Mouse (Mus musculus): ENCODE measurements around the gene Gna15. TPM values are rescaled to one million over a fixed set of nuclear protein-coding genes. Genes with fewer than 3 reads are reported as not detected.

Gna15 gene
- total RNA-seq, 2 experiments from 2014 or later: 0.73 to 0.76 TPM

- DNase-seq: no peak
- intact Hi-C loops (cut with DNase I): no loop called here
Measured at GRCm38 (mm10) chr10:81481605-81482532, 42.2 kb downstream of the Gna15 start.

GRCm38 (mm10) chr10:81474461-81474860 lies 49.6 kb downstream of the Gna15 start:
- intact Hi-C loops (cut with DNase I): no loop called here
- no peak for DNase-seq

DNA sequence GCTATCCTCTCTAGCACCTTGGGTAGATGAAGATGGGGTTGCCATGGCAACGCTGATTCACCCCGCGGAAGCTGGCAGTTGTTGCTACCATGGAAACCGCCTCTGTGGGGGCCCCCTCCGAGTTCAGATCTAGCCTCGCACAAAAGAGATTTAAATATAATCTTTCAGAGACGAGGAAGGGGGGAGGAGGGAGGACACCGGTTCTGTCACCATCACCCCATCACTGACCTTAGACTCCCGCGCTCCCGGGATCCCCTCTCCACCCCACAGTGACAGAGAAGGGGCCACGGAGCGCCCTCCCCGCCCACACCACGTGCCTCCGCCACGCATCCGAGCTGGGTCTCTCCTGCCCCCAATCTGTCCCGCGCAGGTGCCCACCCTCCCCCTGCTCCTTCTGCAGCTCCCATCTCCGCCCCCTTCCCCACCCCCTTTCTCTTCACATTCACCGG lies 51.0 kb downstream of the Gna15 start:
- intact Hi-C loops (cut with DNase I): no loop called here
- no peak for DNase-seq

GRCm38 (mm10) chr10:81472403-81473002 lies 51.5 kb downstream of the Gna15 start:
- intact Hi-C loops (cut with DNase I): no loop called here
- no peak for DNase-seq

GRCm38 (mm10) chr10:81470454-81470853 lies 53.6 kb downstream of the Gna15 start:
- intact Hi-C loops (cut with DNase I): no loop called here
- DNase-seq: no peak

- no peak for DNase-seq
- intact Hi-C loops (cut with DNase I): no loop called here
Measured at GRCm38 (mm10) chr10:81469253-81469652, 54.8 kb downstream of the Gna15 start.

DNA sequence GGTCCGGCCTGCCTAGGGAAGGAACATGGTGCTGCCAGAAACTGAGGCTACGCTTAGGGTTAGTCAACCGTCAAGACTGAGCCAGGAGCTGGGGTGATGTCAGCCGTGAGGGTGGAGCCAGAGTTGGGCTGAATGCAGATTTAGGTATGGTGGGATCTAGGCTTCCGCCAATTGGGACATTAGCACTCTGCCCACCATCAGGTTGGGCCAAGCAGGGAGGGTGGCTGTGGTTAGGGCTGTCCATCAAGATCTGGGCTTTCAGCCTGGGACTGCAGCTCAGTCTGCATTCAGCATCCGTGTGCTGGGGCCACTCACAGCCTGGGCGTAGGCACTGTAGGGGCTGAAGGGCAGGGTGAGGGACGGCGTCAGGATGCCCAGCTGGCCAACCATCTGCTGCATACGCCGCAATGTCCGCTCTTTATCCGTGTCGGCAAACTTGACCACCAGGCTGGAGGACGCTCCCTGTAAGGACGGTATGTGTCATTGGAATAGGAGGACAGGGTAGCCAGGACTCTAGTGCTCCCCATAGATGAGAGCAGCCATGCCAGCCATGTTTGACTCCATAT lies 56.3 kb downstream of the Gna15 start:
- intact Hi-C loops (cut with DNase I): no loop called here
- no peak for DNase-seq

DNA sequence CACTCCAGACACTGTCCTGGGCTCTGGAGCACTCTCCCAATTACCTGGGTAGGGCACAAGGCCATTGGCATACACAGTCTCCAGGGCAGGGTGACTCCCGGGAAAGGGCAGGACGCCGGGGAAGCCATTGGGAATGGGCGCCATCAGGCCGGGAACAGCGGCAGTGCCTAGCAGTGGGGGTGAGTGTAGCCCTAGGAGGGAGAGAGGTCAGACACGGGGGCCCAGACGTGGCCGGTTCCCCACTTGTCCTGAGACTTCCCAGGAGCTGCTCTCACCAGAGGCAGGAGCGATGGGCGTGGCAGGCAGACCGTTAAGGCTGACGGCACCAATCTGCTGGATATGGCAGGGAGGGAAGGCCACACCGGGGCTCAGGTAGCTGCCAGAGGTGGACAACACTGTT lies 57.1 kb downstream of the Gna15 start:
- no peak for DNase-seq
- intact Hi-C loops (cut with DNase I): no loop called here

GRCm38 (mm10) chr10:81466066-81466465 lies 58.0 kb downstream of the Gna15 start:
- intact Hi-C loops (cut with DNase I): no loop called here
- no peak for DNase-seq

DNA sequence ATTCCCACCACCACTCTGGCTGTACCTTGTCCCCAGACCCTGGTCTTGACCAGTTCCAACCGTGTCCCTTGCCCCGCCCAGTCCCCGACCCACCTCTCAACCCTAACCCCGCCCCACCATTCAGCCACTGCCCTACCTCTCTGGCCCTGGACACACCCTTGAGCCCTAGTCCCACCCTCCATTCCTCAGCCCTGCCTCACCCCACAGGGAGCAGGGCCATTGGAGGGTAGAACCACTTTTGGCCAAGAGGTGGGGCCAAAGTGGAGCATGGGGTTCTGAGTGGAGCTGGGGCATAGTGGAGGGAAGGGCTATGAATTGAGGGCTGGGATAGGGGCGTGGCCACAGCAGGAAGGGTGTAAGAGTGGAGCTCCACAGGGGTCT lies 58.8 kb downstream of the Gna15 start:
- intact Hi-C loops (cut with DNase I): no loop called here
- DNase-seq: no peak

- intact Hi-C loops (cut with DNase I): no loop called here
- peak; percentile 25 to 40 for DNase-seq
Measured at GRCm38 (mm10) chr10:81464405-81465264, 59.4 kb downstream of the Gna15 start.

- intact Hi-C loops (cut with DNase I): no loop called here
- DNase-seq: no peak
Measured at GRCm38 (mm10) chr10:81463531-81463930, 60.5 kb downstream of the Gna15 start.

DNA sequence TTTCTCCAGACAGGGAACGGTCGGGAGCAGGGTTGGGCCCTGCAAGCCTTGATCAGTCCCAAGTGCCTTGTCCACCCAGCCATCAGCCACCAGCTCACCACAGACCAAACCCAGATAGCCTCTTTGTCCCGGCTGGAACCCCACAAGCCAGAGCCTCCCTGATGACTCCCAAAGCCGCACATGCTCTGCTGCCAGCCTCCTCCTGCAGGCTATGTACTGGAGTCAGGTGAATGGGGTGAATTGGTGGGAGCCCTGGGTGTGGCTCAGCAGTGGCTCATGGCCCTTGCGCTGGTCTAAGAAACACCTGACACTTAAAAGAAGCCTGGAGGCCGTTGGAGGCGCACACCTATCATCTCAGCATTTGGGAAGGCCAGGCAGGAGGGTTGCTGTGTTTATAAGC lies 61.1 kb downstream of the Gna15 start:
- intact Hi-C loops (cut with DNase I): no loop called here
- no peak for DNase-seq

DNA sequence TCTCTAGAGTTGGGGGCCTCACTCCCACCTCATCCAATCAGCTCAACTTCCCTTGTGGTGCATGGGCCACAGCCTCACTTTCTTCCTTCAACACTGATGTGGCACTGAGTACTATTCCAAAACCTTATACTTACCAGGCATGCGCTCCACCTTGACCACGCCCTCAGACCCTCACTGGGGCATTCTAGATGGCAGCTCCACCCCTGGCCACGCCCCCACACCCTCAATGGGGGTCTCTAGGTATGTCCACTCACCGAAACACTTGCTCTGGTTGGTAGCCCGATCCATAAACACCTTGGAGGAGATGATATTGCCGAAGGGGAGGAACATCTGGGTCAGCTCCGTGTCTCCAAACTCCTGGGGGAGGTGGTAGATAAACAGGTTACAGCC lies 61.6 kb downstream of the Gna15 start:
- no peak for DNase-seq

DNA sequence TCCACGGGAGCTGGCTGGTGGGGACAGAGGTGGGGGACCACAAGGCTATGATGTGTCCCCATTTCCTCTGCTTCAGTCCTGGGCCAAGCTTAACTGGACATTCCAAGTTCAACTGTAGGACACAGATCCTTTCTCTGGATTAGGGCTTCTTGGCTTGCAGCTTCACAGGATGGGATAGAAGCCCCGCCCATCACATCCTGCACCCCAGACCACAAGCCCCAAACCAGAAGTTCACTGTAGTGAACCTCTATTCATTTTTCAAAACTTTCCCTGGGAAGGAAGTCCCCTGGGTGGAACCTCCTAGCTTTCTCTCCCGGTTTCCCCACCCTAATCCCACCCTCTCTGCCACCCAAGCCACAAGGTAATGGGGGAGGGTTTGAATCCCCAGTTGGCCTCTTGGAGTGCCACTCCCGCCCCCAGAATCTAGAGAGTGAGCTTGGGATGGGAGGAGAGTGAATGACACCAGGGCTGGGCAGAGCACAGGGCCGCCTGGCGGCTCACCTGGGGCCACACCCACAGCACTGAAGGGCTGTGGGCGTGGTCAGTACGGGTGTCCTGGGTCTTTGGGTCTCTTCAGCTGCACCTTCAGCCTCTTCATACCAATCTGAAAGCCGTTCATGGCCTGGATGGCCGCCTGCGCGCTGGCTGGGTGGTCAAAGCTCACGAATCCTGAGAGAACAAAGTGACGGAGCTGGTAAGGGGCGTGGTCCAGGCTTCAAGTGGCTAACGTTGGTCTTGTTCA lies 62.2 kb downstream of the Gna15 start:
- no peak for DNase-seq
- intact Hi-C loops (cut with DNase I): no loop called here

More for the DNA sequence above, 61.6 kb downstream of the Gna15 start:
- intact Hi-C loops (cut with DNase I): no loop called here

- intact Hi-C loops (cut with DNase I): no loop called here
- DNase-seq: no peak
Measured at GRCm38 (mm10) chr10:81460951-81461350, 63.1 kb downstream of the Gna15 start.

DNA sequence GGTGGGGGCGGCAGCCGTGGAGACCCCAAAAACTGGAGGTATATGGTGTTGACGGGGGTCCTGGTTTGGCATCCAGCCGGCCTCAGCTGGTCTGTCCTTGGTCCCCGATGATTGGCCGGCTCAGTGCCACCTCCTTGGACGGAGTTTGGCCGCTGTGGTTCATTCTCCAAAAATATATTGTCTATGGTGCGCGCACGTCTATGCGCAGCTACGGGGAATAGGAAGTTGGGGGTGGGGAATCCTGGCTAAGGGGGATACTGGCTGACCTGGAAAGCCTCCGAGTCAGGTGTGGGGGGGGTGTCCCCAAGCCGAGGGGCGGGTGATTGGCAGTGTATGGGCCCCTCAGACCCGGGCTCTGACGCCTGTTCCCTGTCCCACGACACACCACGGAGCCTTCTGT lies 63.6 kb downstream of the Gna15 start:
- DNase-seq: no peak
- intact Hi-C loops (cut with DNase I): no loop called here

DNA sequence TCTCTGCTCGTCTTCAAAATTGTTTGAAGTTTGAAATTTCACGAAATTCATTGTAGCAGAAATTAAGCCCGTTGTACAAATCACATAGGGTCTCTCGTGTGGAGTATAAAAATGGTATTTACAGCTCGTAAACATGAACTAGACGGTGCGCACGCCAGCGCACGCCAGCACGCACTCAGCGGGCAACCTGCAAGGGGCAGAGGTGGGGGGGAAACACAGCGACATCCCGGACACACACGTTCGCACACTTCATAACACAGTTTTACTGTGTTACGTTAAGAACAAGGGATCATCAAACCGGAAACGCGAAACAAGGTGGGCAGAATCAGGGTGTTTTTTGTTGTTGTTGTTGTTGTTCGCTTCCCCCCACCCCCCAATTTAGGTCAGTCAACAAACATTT lies 64.6 kb downstream of the Gna15 start:
- intact Hi-C loops (cut with DNase I): no loop called here

DNA sequence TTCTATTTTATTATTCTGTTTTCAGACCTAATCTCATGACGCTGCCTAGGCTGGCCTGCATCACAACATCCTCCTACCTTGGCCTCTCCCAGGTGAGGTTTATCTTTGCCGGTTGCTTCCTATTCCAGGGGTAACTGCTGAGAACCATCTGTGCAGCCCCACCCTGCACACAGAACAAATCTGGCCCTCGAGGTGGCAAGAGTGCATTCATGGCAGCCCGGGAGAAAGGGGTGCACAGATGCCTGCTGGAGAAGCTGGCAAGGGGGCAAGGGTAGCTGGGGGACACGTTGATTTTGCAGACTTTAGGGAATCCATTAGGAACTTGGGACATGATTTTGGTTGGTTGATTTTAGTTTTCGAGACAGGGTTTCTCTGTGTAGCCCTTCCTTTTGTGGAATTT lies 65.8 kb downstream of the Gna15 start:
- no peak for DNase-seq
- intact Hi-C loops (cut with DNase I): no loop called here

More for the DNA sequence above, 64.6 kb downstream of the Gna15 start:
- no peak for DNase-seq

- DNase-seq: no peak
- intact Hi-C loops (cut with DNase I): no loop called here
Measured at GRCm38 (mm10) chr10:81457624-81458023, 66.4 kb downstream of the Gna15 start.

All from heart, postnatal 14 days (tissue).